Mouse (Mus musculus) MEL (cell line): ENCODE results near the gene Ctnnd2.

Source experiments
- CTCF ChIP-seq, 3 experiments: IDR thresholded peaks in 2 of 3; conservative IDR thresholded peaks in 1 of 3; 2 replicates each; pipeline ENCODE4 v1.5.1; 2011 to 2012; ENCODE audit warnings: low read length in 3 of 3, low read depth in 2 of 3, mild to moderate bottlenecking in 2 of 3, improper control_type of control experiment in 1 of 3, inconsistent platforms in 1 of 3, mixed read lengths in 1 of 3, moderate library complexity in 1 of 3; ENCODE audit not compliant: control insufficient read depth in 1 of 3, insufficient read depth in 1 of 3, poor library complexity in 1 of 3, severe bottlenecking in 1 of 3
- HCFC1 ChIP-seq: IDR thresholded peaks from 2 replicates; pipeline ENCODE4 v1.6.1; 2012; ENCODE audit warnings: low read depth, mild to moderate bottlenecking, inconsistent platforms, low read length, improper control_type of control experiment, moderate library complexity
- JUND ChIP-seq: IDR thresholded peaks from 2 replicates; pipeline ENCODE4 v1.6.1; 2011; ENCODE audit warnings: low read depth, mild to moderate bottlenecking, improper control_type of control experiment, low read length
- POLR2A ChIP-seq, 2 experiments: IDR thresholded peaks; 2 replicates each; pipeline ENCODE4 v1.6.1; 2011 to 2012; ENCODE audit warnings: low read length in 2 of 2, mild to moderate bottlenecking in 2 of 2, control low read depth in 1 of 2, improper control_type of control experiment in 1 of 2, low read depth in 1 of 2, moderate library complexity in 1 of 2; ENCODE audit not compliant: control insufficient read depth in 1 of 2, insufficient read depth in 1 of 2, poor library complexity in 1 of 2
- RAD21 ChIP-seq: IDR thresholded peaks from 2 replicates; pipeline ENCODE4 v1.6.1; 2011; ENCODE audit warnings: mild to moderate bottlenecking, low read depth, low read length, improper control_type of control experiment
- TAL1 ChIP-seq: IDR thresholded peaks from 2 replicates; pipeline ENCODE4 v1.6.1; 2012; ENCODE audit warnings: mild to moderate bottlenecking, inconsistent platforms, low read length, moderate library complexity, mixed read lengths

DNA sequence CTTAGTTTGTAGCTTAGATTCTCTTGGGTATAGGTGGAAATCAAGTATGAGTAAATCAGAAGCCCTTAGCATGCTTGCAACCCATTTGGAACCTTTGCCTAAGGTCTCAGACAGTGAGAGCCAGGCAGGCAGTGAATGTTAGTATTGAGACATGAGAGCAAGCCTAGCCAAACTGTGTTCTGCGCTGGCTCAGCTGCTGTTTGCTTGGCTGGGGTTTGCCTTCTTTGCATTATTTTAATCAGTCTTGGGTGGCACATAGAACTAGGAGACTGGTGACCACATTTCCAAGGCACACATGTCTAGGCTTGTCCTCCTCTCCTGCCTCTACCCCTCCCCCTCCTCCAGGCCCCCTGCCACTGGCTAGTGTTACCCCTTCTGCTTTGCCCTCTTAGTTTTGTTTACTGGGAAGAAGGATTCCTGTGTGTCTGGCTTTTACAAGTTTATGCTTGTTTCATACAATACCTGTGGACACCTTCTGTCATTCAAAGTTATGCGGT lies 381.6 kb downstream of the Ctnnd2 start:
- TF ChIP-seq HCFC1 = no peak
- TF ChIP-seq JUND = no peak
- TF ChIP-seq CTCF (IDR thresholded peaks at IDR 0.05 in 2 of 3, conservative IDR thresholded peaks at IDR 0.05 in 1 of 3; ENCODE audit: control insufficient read depth in 1 of 3, insufficient read depth in 1 of 3, low read depth in 2 of 3, low read length in 3 of 3, poor library complexity in 1 of 3, severe bottlenecking in 1 of 3) = no peak
- no peak for TF ChIP-seq RAD21
- TF ChIP-seq POLR2A (IDR thresholded peaks at IDR 0.05; ENCODE audit: control insufficient read depth in 1 of 2, insufficient read depth in 1 of 2, low read depth in 1 of 2, low read length in 2 of 2, poor library complexity in 1 of 2) = no peak
- no peak for TF ChIP-seq TAL1
